ENCODE assay signal across 8 mouse cellular contexts in the genomic region with DNA sequence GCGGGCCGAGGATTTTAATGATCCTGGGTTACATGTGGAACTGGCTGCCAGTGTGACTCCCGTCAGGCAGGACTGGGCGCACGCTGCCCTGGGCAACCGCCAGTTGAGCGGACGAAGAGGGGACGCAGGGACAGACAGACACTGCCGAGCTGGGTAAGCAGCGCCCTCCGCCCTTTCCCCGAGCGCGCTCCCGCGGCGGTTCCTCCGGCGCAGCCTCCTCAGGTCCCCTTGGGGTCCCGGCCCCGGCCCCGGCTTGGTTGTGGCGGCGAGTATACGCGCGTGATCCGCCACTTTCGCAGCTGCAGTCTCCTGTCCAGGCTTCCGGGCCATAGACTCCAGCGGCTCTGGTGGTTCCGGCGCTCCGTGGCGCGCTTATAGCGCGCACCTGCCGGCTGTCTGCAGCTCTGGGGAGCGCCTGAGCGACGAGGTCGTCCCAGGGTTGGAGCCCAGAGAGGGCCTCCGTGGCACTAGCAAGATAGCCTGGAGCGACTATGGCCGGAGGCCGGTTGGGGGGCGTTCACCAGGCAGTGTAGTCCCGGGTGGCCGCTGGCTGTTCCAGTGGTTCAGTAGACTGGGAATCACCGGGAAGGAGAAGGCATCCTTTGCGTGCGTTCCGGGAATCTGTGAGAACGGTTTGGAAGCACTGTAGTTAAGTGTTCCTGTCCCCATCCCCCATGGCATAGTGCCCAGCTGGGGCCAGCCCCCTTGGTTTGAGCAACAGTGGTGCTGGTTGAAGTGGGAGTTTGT. TPM values are rescaled to one million over a fixed set of nuclear protein-coding genes. Genes with fewer than 3 reads are reported as not detected.
DNase-seq lines count a peak whose midpoint lies in the region; ATAC-seq lines count a peak whose summit lies in the region.

No protein-coding gene starts in this region.

- H3K36me3 ChIP-seq in hindbrain, embryonic 10.5 days = no peaks in the 10 kb centered on the region
- no peaks in the 10 kb centered on the region for H3K36me3 ChIP-seq in megakaryocyte, embryonic 14.5 days (replicated peaks; ENCODE audit: low read length)

- intact Hi-C loops in left cerebral cortex, postnatal 36 days (cut with DNase I) = loop anchor here (5.0 to 10.0 kb wide), 4 partner anchors 102 to 1236 kb away; no protein-coding TSS in a partner anchor

- H3K27me3 ChIP-seq in hindbrain, embryonic 10.5 days (ENCODE audit: insufficient read depth, poor library complexity, severe bottlenecking) = no peaks in the 10 kb centered on the region
- H3K27me3 ChIP-seq in megakaryocyte, embryonic 14.5 days (replicated peaks) = peaks cover 57% of the 10 kb centered on the region

- peak; percentile 70 for DNase-seq in ZHBTc4 (ENCODE audit: low read depth, low spot score)
- peak; percentile 69 for DNase-seq in cerebellum, adult 8-10 months
- DNase-seq in hindbrain, embryonic 10.5 days (ENCODE audit: low spot score) = peak; percentile 68
- peak; percentile 57 to 68 for DNase-seq in left cerebral cortex, postnatal 36 days (ENCODE audit: low spot score in 2 of 2)
- DNase-seq in right cerebral cortex, postnatal 14 days = peak; percentile 62
- no peak for DNase-seq in T-cell, adult 2 months (ENCODE audit: low spot score)

- peaks cover 70% of the 10 kb centered on the region for H3K4me1 ChIP-seq in hindbrain, embryonic 10.5 days (replicated peaks)
- peaks cover 26% of the 10 kb centered on the region for H3K4me1 ChIP-seq in megakaryocyte, embryonic 14.5 days

- peak overlapping the region; percentile 93 for H3K27ac ChIP-seq in hindbrain, embryonic 10.5 days

- WGBS in hindbrain, embryonic 10.5 days = 1% methylated on average over 56 of the region's 56 CpGs

- H3K4me3 ChIP-seq in hindbrain, embryonic 10.5 days = peak overlapping the region; percentile 94
- H3K4me3 ChIP-seq in megakaryocyte, embryonic 14.5 days (replicated peaks) = peak overlapping the region; percentile 96

- peak; percentile 9; the same call in 1 of the 2 replicates for ATAC-seq in frontal cortex, adult (ENCODE audit: low TSS enrichment)

- no peaks in the 10 kb centered on the region for H3K9me3 ChIP-seq in hindbrain, embryonic 10.5 days
- no peaks in the 10 kb centered on the region for H3K9me3 ChIP-seq in megakaryocyte, embryonic 14.5 days

RNA-seq across cellular contexts. Expression of gene Plxna2, which starts 2.4 kb away (rescaled TPM):
- 17.5 and 23.9 TPM in 2 replicates for polyA plus RNA-seq in hindbrain, embryonic 10.5 days (2016; fragmentation: Nextera tagmentation; extraction: Ambion mirVana)
- total RNA-seq in left cerebral cortex, postnatal 36 days (2021) = 100 to 1,000 TPM in 1 of 2 experiments, 10 to 100 TPM in 1; 88.2 to 106 TPM
- 0.62 TPM in 1 of 2 replicates, not detected in the other for polyA plus RNA-seq in megakaryocyte, embryonic 14.5 days (2012; ENCODE audit: insufficient read depth, low replicate concordance)

Comparison
In these comparisons a context has a peak if more than half of its experiments do, and no peak if none do; other contexts are left out.
1. RNA of gene Plxna2, which starts 2.4 kb away (polyA plus RNA-seq): 17.5 to 23.9 TPM in hindbrain, embryonic 10.5 days; 0.62 TPM in megakaryocyte, embryonic 14.5 days; every median in the first group is over 10 times any median in the second.